Mouse (Mus musculus): Measurements from ENCODE around the gene S100a5.

GRCm38 (mm10) chr3:90615415-90615814 is 7.1 kb downstream of the S100a5 start:
- peak; percentile 94 for TF ChIP-seq CTCF (IDR thresholded peaks at IDR 0.05; ENCODE audit: low read depth)
- TF ChIP-seq EP300 (optimal IDR thresholded peaks at IDR 0.05), result no peak

Measured in stomach, postnatal 0 days (tissue).